Mouse (Mus musculus): ENCODE data around the gene Etv5. TPM values are rescaled to one million over a fixed set of nuclear protein-coding genes. Genes with fewer than 3 reads are reported as not detected.

Etv5 gene
- polyA plus RNA-seq, 1 experiment from 2014 or later, result 201 TPM

GRCm38 (mm10) chr16:22406050-22406449 is 33.5 kb downstream of the Etv5 start:
- 31% methylated on average over 4 of the region's 4 CpGs for WGBS
- Histone ChIP-seq H3K27me3 (ENCODE audit: control insufficient read depth, insufficient read depth, low read depth, low read length) (no peaks in the 10 kb centered on the region), H3K4me3 (ENCODE audit: low read length) (no peak overlapping the region), H3K9me3 (ENCODE audit: control insufficient read depth, low read length) (no peaks in the 10 kb centered on the region), H3K4me2 (ENCODE audit: low read depth, low read length) (no peak overlapping the region), H3K36me3 (ENCODE audit: control insufficient read depth, insufficient read depth, low read length) (peaks cover 9% of the 10 kb centered on the region; the same call in 1 of the 2 replicates), H3K4me1 (replicated peaks; ENCODE audit: control insufficient read depth, insufficient read depth, low read length) (peaks cover 16% of the 10 kb centered on the region), H3K27ac (ENCODE audit: low read length) (peak overlapping the region; percentile 79), H3K9ac (ENCODE audit: low read length) (no peak overlapping the region)
- ATAC-seq (ENCODE audit: low read depth), result peak; percentile 16; the same call in 1 of the 2 replicates

- no peak overlapping the region for H3K9ac ChIP-seq (ENCODE audit: low read length)
- peak; percentile 88 for ATAC-seq (ENCODE audit: low read depth)
- WGBS, result 38% methylated on average over 10 of the region's 10 CpGs
- peaks cover 16% of the 10 kb centered on the region for H3K4me1 ChIP-seq (replicated peaks; ENCODE audit: control insufficient read depth, insufficient read depth, low read length)
- H3K4me2 ChIP-seq (ENCODE audit: low read depth, low read length), result 0 out of 2 replicates have a peak overlapping the region, but pooled peaks have one; percentile 11
- peak overlapping the region; percentile 79 for H3K27ac ChIP-seq (ENCODE audit: low read length)
- peaks cover 13% of the 10 kb centered on the region; the same call in 1 of the 2 replicates for H3K36me3 ChIP-seq (ENCODE audit: control insufficient read depth, insufficient read depth, low read length)
- H3K9me3 ChIP-seq (ENCODE audit: control insufficient read depth, low read length), result no peaks in the 10 kb centered on the region
- no peaks in the 10 kb centered on the region for H3K27me3 ChIP-seq (ENCODE audit: control insufficient read depth, insufficient read depth, low read depth, low read length)
- H3K4me3 ChIP-seq (ENCODE audit: low read length), result no peak overlapping the region
Measured at GRCm38 (mm10) chr16:22405492-22405891, 34.0 kb downstream of the Etv5 start.

- 87% methylated on average over 4 of the region's 4 CpGs for WGBS
- no peak overlapping the region for H3K4me2 ChIP-seq (ENCODE audit: low read depth, low read length)
- peaks cover 21% of the 10 kb centered on the region for H3K36me3 ChIP-seq (ENCODE audit: control insufficient read depth, insufficient read depth, low read length)
Measured at GRCm38 (mm10) chr16:22403715-22404114, 35.8 kb downstream of the Etv5 start.

GRCm38 (mm10) chr16:22402600-22402999 is 36.9 kb downstream of the Etv5 start:
- H3K27me3 ChIP-seq (ENCODE audit: control insufficient read depth, insufficient read depth, low read depth, low read length), result no peaks in the 10 kb centered on the region
- H3K4me3 ChIP-seq (ENCODE audit: low read length), result no peak overlapping the region
- H3K4me1 ChIP-seq (replicated peaks; ENCODE audit: control insufficient read depth, insufficient read depth, low read length), result peaks cover 16% of the 10 kb centered on the region
- H3K4me2 ChIP-seq (ENCODE audit: low read depth, low read length), result no peak overlapping the region
- H3K9ac ChIP-seq (ENCODE audit: low read length), result no peak overlapping the region
- no peak overlapping the region for H3K27ac ChIP-seq (ENCODE audit: low read length)
- ATAC-seq (ENCODE audit: low read depth), result no peak
- H3K9me3 ChIP-seq (ENCODE audit: control insufficient read depth, low read length), result no peaks in the 10 kb centered on the region
- peaks cover 21% of the 10 kb centered on the region for H3K36me3 ChIP-seq (ENCODE audit: control insufficient read depth, insufficient read depth, low read length)

More at GRCm38 (mm10) chr16:22403715-22404114, 35.8 kb downstream of the Etv5 start:
- Histone ChIP-seq H3K4me3 (ENCODE audit: low read length) (no peak overlapping the region), H3K27me3 (ENCODE audit: control insufficient read depth, insufficient read depth, low read depth, low read length) (no peaks in the 10 kb centered on the region), H3K9ac (ENCODE audit: low read length) (no peak overlapping the region), H3K9me3 (ENCODE audit: control insufficient read depth, low read length) (no peaks in the 10 kb centered on the region), H3K27ac (ENCODE audit: low read length) (no peak overlapping the region), H3K4me1 (replicated peaks; ENCODE audit: control insufficient read depth, insufficient read depth, low read length) (peaks cover 16% of the 10 kb centered on the region)
- ATAC-seq (ENCODE audit: low read depth), result no peak

GRCm38 (mm10) chr16:22400226-22400625 is 39.3 kb downstream of the Etv5 start:
- Histone ChIP-seq H3K9ac (ENCODE audit: low read length) (no peak overlapping the region), H3K27me3 (ENCODE audit: control insufficient read depth, insufficient read depth, low read depth, low read length) (no peaks in the 10 kb centered on the region), H3K4me1 (replicated peaks; ENCODE audit: control insufficient read depth, insufficient read depth, low read length) (peaks cover 6% of the 10 kb centered on the region), H3K4me3 (ENCODE audit: low read length) (no peak overlapping the region), H3K27ac (ENCODE audit: low read length) (no peak overlapping the region), H3K4me2 (ENCODE audit: low read depth, low read length) (no peak overlapping the region), H3K9me3 (ENCODE audit: control insufficient read depth, low read length) (no peaks in the 10 kb centered on the region), H3K36me3 (ENCODE audit: control insufficient read depth, insufficient read depth, low read length) (peaks cover 25% of the 10 kb centered on the region)
- no peak for ATAC-seq (ENCODE audit: low read depth)
- WGBS, result 83% methylated on average over 6 of the region's 6 CpGs

GRCm38 (mm10) chr16:22398784-22399453 is 40.6 kb downstream of the Etv5 start:
- H3K4me3 ChIP-seq (ENCODE audit: low read length), result no peak overlapping the region
- no peak overlapping the region for H3K9ac ChIP-seq (ENCODE audit: low read length)
- no peak for ATAC-seq (ENCODE audit: low read depth)
- H3K4me2 ChIP-seq (ENCODE audit: low read depth, low read length), result no peak overlapping the region
- peaks cover 25% of the 10 kb centered on the region for H3K36me3 ChIP-seq (ENCODE audit: control insufficient read depth, insufficient read depth, low read length)
- 78% methylated on average over 10 of the region's 10 CpGs for WGBS
- no peaks in the 10 kb centered on the region for H3K27me3 ChIP-seq (ENCODE audit: control insufficient read depth, insufficient read depth, low read depth, low read length)
- no peak overlapping the region for H3K27ac ChIP-seq (ENCODE audit: low read length)
- no peaks in the 10 kb centered on the region for H3K9me3 ChIP-seq (ENCODE audit: control insufficient read depth, low read length)
- no peaks in the 10 kb centered on the region for H3K4me1 ChIP-seq (replicated peaks; ENCODE audit: control insufficient read depth, insufficient read depth, low read length)

- Histone ChIP-seq H3K9me3 (ENCODE audit: control insufficient read depth, low read length) (no peaks in the 10 kb centered on the region), H3K36me3 (ENCODE audit: control insufficient read depth, insufficient read depth, low read length) (peaks cover 25% of the 10 kb centered on the region), H3K27me3 (ENCODE audit: control insufficient read depth, insufficient read depth, low read depth, low read length) (no peaks in the 10 kb centered on the region), H3K4me1 (replicated peaks; ENCODE audit: control insufficient read depth, insufficient read depth, low read length) (no peaks in the 10 kb centered on the region), H3K27ac (ENCODE audit: low read length) (no peak overlapping the region), H3K4me3 (ENCODE audit: low read length) (no peak overlapping the region), H3K9ac (ENCODE audit: low read length) (no peak overlapping the region), H3K4me2 (ENCODE audit: low read depth, low read length) (no peak overlapping the region)
- no peak for ATAC-seq (ENCODE audit: low read depth)
- 60% methylated on average over 11 of the region's 11 CpGs for WGBS
Measured at GRCm38 (mm10) chr16:22398354-22398753, 41.2 kb downstream of the Etv5 start.

- WGBS, result 62% methylated on average over 8 of the region's 8 CpGs
- H3K36me3 ChIP-seq (ENCODE audit: control insufficient read depth, insufficient read depth, low read length), result peaks cover 30% of the 10 kb centered on the region
- ATAC-seq (ENCODE audit: low read depth), result peak; percentile 48; the same call in 1 of the 2 replicates
Measured at GRCm38 (mm10) chr16:22396420-22396819, 43.1 kb downstream of the Etv5 start.

GRCm38 (mm10) chr16:22395093-22395844 is 44.2 kb downstream of the Etv5 start:
- no peaks in the 10 kb centered on the region for H3K4me1 ChIP-seq (replicated peaks; ENCODE audit: control insufficient read depth, insufficient read depth, low read length)
- no peaks in the 10 kb centered on the region for H3K9me3 ChIP-seq (ENCODE audit: control insufficient read depth, low read length)
- no peak overlapping the region for H3K4me3 ChIP-seq (ENCODE audit: low read length)
- H3K36me3 ChIP-seq (ENCODE audit: control insufficient read depth, insufficient read depth, low read length), result peaks cover 21% of the 10 kb centered on the region
- no peak overlapping the region for H3K27ac ChIP-seq (ENCODE audit: low read length)
- H3K9ac ChIP-seq (ENCODE audit: low read length), result no peak overlapping the region
- 64% methylated on average over 15 of the region's 15 CpGs for WGBS
- peak; percentile 40 for ATAC-seq (ENCODE audit: low read depth)
- H3K27me3 ChIP-seq (ENCODE audit: control insufficient read depth, insufficient read depth, low read depth, low read length), result no peaks in the 10 kb centered on the region
- H3K4me2 ChIP-seq (ENCODE audit: low read depth, low read length), result no peak overlapping the region

More at GRCm38 (mm10) chr16:22396420-22396819, 43.1 kb downstream of the Etv5 start:
- no peaks in the 10 kb centered on the region for H3K4me1 ChIP-seq (replicated peaks; ENCODE audit: control insufficient read depth, insufficient read depth, low read length)
- H3K27ac ChIP-seq (ENCODE audit: low read length), result no peak overlapping the region
- H3K27me3 ChIP-seq (ENCODE audit: control insufficient read depth, insufficient read depth, low read depth, low read length), result no peaks in the 10 kb centered on the region
- no peak overlapping the region for H3K4me3 ChIP-seq (ENCODE audit: low read length)
- H3K9me3 ChIP-seq (ENCODE audit: control insufficient read depth, low read length), result no peaks in the 10 kb centered on the region
- H3K4me2 ChIP-seq (ENCODE audit: low read depth, low read length), result no peak overlapping the region
- no peak overlapping the region for H3K9ac ChIP-seq (ENCODE audit: low read length)

All from lung, embryonic 16.5 days (tissue).